Mouse (Mus musculus): ENCODE data around the gene Smim20. TPM values are rescaled to one million over a fixed set of nuclear protein-coding genes. Genes with fewer than 3 reads are reported as not detected.

Gene Smim20
- total RNA-seq (2023): 10 to 100 TPM; 38.4 to 43.0 TPM

DNA sequence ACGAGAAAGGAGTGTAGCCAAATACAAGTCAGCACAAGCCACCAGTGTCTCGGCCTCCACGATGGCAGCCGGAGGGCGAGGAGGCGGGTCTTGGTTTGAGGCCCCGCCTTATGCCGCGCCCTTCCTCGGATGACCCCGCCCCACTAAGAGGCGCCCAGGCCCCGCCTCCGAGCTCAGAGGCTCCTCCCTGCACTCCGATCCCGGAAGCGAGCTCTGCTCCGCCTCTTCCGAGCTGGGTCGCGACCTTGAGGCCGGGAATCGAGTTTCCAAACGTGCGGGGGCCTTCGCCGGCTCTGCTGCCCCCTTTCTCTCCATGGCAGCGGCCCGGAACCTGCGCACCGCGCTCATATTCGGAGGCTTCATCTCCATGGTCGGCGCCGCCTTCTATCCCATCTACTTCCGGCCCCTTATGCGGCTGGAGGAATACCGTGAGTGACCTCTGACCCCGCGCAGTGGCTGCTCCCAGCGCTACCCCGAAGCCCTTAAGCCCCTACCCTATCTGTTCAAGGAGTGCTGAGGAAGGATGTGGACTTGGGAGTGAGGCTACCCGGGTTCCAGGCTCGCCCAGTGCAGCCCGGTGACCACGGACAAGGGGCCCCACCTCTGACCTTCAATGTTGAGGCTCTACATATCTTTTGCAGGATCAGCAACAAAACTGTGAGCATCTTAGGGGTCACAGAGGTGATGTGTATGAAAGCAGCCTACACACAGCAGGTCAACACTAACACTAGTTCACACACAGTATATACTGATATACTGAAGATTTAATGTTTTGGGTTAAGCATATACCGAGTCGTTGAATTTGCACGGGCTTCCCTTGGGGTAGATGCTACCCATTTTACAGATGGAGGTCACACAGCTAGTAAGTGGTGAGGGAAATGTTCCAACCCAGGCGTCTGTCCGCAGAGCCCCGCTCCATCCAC, at the start of gene Smim20:
Gene Smim20 (plus strand): TSS at position 153 of the 923 bp plus-strand sequence.

Other genes starting within 250 kb of the Smim20 start
- not detected for gene Slc34a2, start 229.0 kb upstream of the Smim20 start, total RNA-seq (2023)
- not detected for gene Sel1l3, start 53.2 kb upstream of the Smim20 start, total RNA-seq (2023)
- 10 to 100 TPM; 34.4 to 42.2 TPM for gene Rbpj, start 199.1 kb downstream of the Smim20 start, total RNA-seq (2023)